ENCODE assay signal across 17 mouse cellular contexts in genomic region chrX:20288674-20289073, GRCm38 (mm10). TPM values are rescaled to one million over a fixed set of nuclear protein-coding genes. Genes with fewer than 3 reads are reported as not detected.
DNase-seq lines count a peak whose midpoint lies in the region; ATAC-seq and TF ChIP-seq lines count a peak whose summit lies in the region.
"Had no signal": no experiment of that assay in that cellular context is flagged by ENCODE, and none has a peak within 500 bp of the region (broad histone marks: within the 10 kb centered on the region; RNA-seq: fewer than 3 reads in every experiment).

No protein-coding gene starts in this region.

- WGBS in hindbrain, embryonic 14.5 days, result 72% methylated on average over 3 of the region's 3 CpGs
- 84% methylated on average over 3 of the region's 3 CpGs for WGBS in hindbrain, embryonic 10.5 days

- H3K9ac ChIP-seq in hindbrain, embryonic 14.5 days, result 0 out of 2 replicates have a peak overlapping the region, but pooled peaks have one; percentile 42
- H3K9ac ChIP-seq: heart, embryonic 12.5 days; liver, embryonic 13.5 days; midbrain, embryonic 12.5 days had no signal

- H3K27me3 ChIP-seq in hindbrain, embryonic 14.5 days (ENCODE audit: control insufficient read depth, insufficient read depth, low read length), result no peaks in the 10 kb centered on the region
- peaks cover 7% of the 10 kb centered on the region; the same call in 1 of the 2 replicates for H3K27me3 ChIP-seq in hindbrain, embryonic 10.5 days (ENCODE audit: insufficient read depth, poor library complexity, severe bottlenecking)
- H3K27me3 ChIP-seq: midbrain, embryonic 12.5 days had no signal

- H3K4me3 ChIP-seq in hindbrain, embryonic 14.5 days (replicated peaks; ENCODE audit: low read length), result peak overlapping the region; percentile 68; the same call in 1 of the 2 replicates
- no peak overlapping the region for H3K4me3 ChIP-seq in hindbrain, embryonic 10.5 days
- H3K4me3 ChIP-seq in cortical plate, adult 2 months (ENCODE audit: insufficient read depth, low read length), result peak overlapping the region; percentile 23
- H3K4me3 ChIP-seq: heart, embryonic 12.5 days; limb, embryonic 10.5 days; liver, embryonic 13.5 days; midbrain, embryonic 12.5 days had no signal

- H3K36me3 ChIP-seq in hindbrain, embryonic 14.5 days (replicated peaks; ENCODE audit: control insufficient read depth, insufficient read depth), result no peaks in the 10 kb centered on the region
- no peaks in the 10 kb centered on the region for H3K36me3 ChIP-seq in hindbrain, embryonic 10.5 days
- H3K36me3 ChIP-seq: heart, embryonic 12.5 days; limb, embryonic 10.5 days; liver, embryonic 13.5 days; midbrain, embryonic 12.5 days had no signal

- H3K4me1 ChIP-seq in hindbrain, embryonic 14.5 days (replicated peaks; ENCODE audit: control insufficient read depth, insufficient read depth, low read length), result no peaks in the 10 kb centered on the region
- no peaks in the 10 kb centered on the region for H3K4me1 ChIP-seq in hindbrain, embryonic 10.5 days (replicated peaks)
- H3K4me1 ChIP-seq in cortical plate, adult 2 months (ENCODE audit: control insufficient read depth, insufficient read depth, low read length), result no peaks in the 10 kb centered on the region
- H3K4me1 ChIP-seq: heart, embryonic 12.5 days; liver, embryonic 13.5 days; midbrain, embryonic 12.5 days had no signal

- no peaks in the 10 kb centered on the region for H3K9me3 ChIP-seq in hindbrain, embryonic 14.5 days (ENCODE audit: control insufficient read depth, low read length)
- no peaks in the 10 kb centered on the region for H3K9me3 ChIP-seq in hindbrain, embryonic 10.5 days
- H3K9me3 ChIP-seq: heart, embryonic 12.5 days; limb, embryonic 10.5 days; liver, embryonic 13.5 days; midbrain, embryonic 12.5 days had no signal

- no peak for TF ChIP-seq CTCF in cortical plate, adult 2 months (IDR thresholded peaks at IDR 0.05; ENCODE audit: extremely low read depth, insufficient read depth, low read length)

- TF ChIP-seq POLR2A in cortical plate, adult 2 months (IDR thresholded peaks at IDR 0.05; ENCODE audit: extremely low read depth, insufficient read depth, low read length), result no peak

- ATAC-seq in hindbrain, embryonic 14.5 days (ENCODE audit: low FRiP score), result no peak
- 0 out of 2 replicates have a peak, but pooled peaks have one; percentile 53 for ATAC-seq in monocyte, adult 5-6 weeks (replicated peaks; ENCODE audit: insufficient number of reproducible peaks, low FRiP score, low TSS enrichment, poor library complexity, severe bottlenecking)

- no peak overlapping the region for H3K27ac ChIP-seq in hindbrain, embryonic 14.5 days
- no peak overlapping the region for H3K27ac ChIP-seq in hindbrain, embryonic 10.5 days
- no peak overlapping the region for H3K27ac ChIP-seq in cortical plate, adult 2 months (ENCODE audit: insufficient read depth, low read length)
- H3K27ac ChIP-seq: limb, embryonic 10.5 days; liver, embryonic 13.5 days; midbrain, embryonic 12.5 days had no signal

- peak overlapping the region; percentile 55 for H3K4me2 ChIP-seq in hindbrain, embryonic 14.5 days (replicated peaks)
- H3K4me2 ChIP-seq: heart, embryonic 12.5 days; liver, embryonic 13.5 days; midbrain, embryonic 12.5 days had no signal

- DNase-seq in hindbrain, embryonic 14.5 days (ENCODE audit: low spot score), result no peak
- no peak for DNase-seq in hindbrain, embryonic 10.5 days (ENCODE audit: low spot score)
- DNase-seq in B cell, adult 2 months, result peak; percentile 35 to 46
- no peak for DNase-seq in spleen, postnatal 36 days (ENCODE audit: low spot score in 2 of 2)
- DNase-seq in gastrocnemius, postnatal 25 days, result no peak
- DNase-seq: adrenal gland, postnatal 36 days; cerebellum, postnatal 25 days; gastrocnemius, postnatal 14 days; kidney, adult 8-10 months; kidney, postnatal 4 days; liver, embryonic 13.5 days; thymus, postnatal 14 days had no signal

RNA-seq across cellular contexts. Expression of gene Slc9a7, which starts 2.9 kb away (rescaled TPM):
- polyA plus RNA-seq in hindbrain, embryonic 14.5 days (2014; fragmentation: Nextera tagmentation; extraction: Ambion mirVana), result 17.5 and 20.8 TPM in 2 replicates
- 0.58 and 1.0 TPM in 2 replicates for polyA plus RNA-seq in hindbrain, embryonic 10.5 days (2016; fragmentation: Nextera tagmentation; extraction: Ambion mirVana)
- polyA plus RNA-seq in cortical plate, adult 2 months (2012; rRNA removed), result 12.6 and 13.7 TPM in 2 replicates
- 12.5 to 61.2 TPM (median 32.6 TPM) in 3 replicates for total RNA-seq in monocyte, adult 5-6 weeks (2017)
- total RNA-seq in gastrocnemius, postnatal 25 days (2021), result 1 to 10 TPM; 5.8 to 8.9 TPM

Comparison
In these comparisons a context has a peak if more than half of its experiments do, and no peak if none do; other contexts are left out.
1. DNase-seq: peak in B cell, adult 2 months (2 of 2); none in hindbrain, embryonic 14.5 days (single experiment), hindbrain, embryonic 10.5 days (single experiment), spleen, postnatal 36 days (0 of 2) and gastrocnemius, postnatal 25 days (single experiment).